Mouse (Mus musculus): ENCODE measurements at regions not wholly inside any gene's neighbourhood (a gene's known extent, or its start where the extent isn't known, plus 50 kb on each side); places are given as distances from the start of the nearest gene placed in this dataset.

DNA sequence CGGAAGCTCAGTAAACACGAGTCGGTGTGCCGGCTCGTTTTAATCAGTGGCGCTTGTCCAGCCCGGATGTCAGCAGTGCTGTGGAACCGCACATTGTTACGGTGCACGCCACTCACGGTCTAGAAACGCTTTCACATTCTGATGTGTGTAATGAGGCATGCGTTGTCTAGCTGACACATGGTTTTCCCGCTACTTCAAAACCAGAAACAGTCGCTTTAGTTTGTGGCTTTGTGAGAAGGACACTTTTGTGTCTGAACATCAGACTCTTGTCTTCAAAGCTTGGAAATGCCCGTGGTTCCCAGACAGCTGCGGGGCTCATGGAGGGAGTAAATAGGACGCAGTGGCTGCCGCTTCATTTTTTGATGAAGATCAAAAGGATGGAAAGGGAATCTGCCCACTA is 77.0 kb upstream of the Lgr5 start:
- no peak for TF ChIP-seq REST (IDR thresholded peaks at IDR 0.05; ENCODE audit: insufficient read depth, insufficient read length)
- TF ChIP-seq USF1 (IDR thresholded peaks at IDR 0.05; ENCODE audit: low read depth), result no peak
- TF ChIP-seq MYOG (IDR thresholded peaks at IDR 0.05; ENCODE audit: control insufficient read depth in 1 of 3, insufficient read depth in 1 of 3, insufficient read length in 2 of 3, low read depth in 2 of 3), result no peak
- Histone ChIP-seq H3K4me3 (no peak overlapping the region), H3ac (ENCODE audit: control insufficient read depth, insufficient read length) (no peak overlapping the region), H3K27me3 (ENCODE audit: control insufficient read depth, insufficient read depth, insufficient read length) (no peaks in the 10 kb centered on the region), H3K79me2 (ENCODE audit: control insufficient read depth, insufficient read depth) (no peaks in the 10 kb centered on the region), H3K4me2 (ENCODE audit: low read depth) (no peak overlapping the region), H3K36me3 (ENCODE audit: control insufficient read depth, insufficient read depth) (no peaks in the 10 kb centered on the region)

DNA sequence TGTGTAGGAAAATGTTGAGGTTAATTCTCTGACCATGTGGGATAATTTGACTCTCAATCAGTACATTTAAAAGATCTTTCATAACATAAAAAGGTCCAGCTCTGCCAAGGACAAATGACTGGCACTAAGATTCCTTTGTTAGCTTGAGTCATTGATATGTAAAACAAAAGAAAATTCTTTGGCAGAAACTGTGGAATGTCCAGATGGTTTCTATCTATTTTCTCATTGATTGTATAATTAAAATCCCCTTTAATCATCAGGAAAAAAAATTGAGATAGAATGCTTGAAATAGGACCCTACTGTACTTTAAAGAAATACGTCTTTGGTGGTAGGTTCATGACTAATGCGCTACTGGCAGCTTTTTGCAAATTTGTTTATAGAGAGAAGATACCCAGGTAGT is 89.1 kb upstream of the Lgr5 start:
- H3K27me3 ChIP-seq (ENCODE audit: control insufficient read depth, insufficient read depth, insufficient read length), result no peaks in the 10 kb centered on the region
- H3K4me3 ChIP-seq, result no peak overlapping the region
- no peak overlapping the region for H3K4me2 ChIP-seq (ENCODE audit: low read depth)
- H3ac ChIP-seq (ENCODE audit: control insufficient read depth, insufficient read length), result no peak overlapping the region
- no peaks in the 10 kb centered on the region for H3K36me3 ChIP-seq (ENCODE audit: control insufficient read depth, insufficient read depth)
- TF ChIP-seq MYOD1 (IDR thresholded peaks at IDR 0.05; ENCODE audit: control insufficient read depth in 1 of 3, insufficient read length in 2 of 3, low read depth in 2 of 3) (no peak), SRF (IDR thresholded peaks at IDR 0.05; ENCODE audit: control insufficient read depth, insufficient read length, low read depth) (no peak), MYOG (IDR thresholded peaks at IDR 0.05; ENCODE audit: control insufficient read depth in 1 of 3, insufficient read depth in 1 of 3, insufficient read length in 2 of 3, low read depth in 2 of 3) (no peak), MAX (IDR thresholded peaks at IDR 0.05; ENCODE audit: low read depth) (no peak), CEBPB (IDR thresholded peaks at IDR 0.05; ENCODE audit: insufficient read depth, poor library complexity, severe bottlenecking) (no peak), POLR2A (IDR thresholded peaks at IDR 0.05; ENCODE audit: insufficient read length, low read depth) (no peak), TCF3 (IDR thresholded peaks at IDR 0.05; ENCODE audit: insufficient read length, low read depth) (no peak), E2F4 (IDR thresholded peaks at IDR 0.05; ENCODE audit: insufficient read depth) (no peak)
- H3K79me2 ChIP-seq (ENCODE audit: control insufficient read depth, insufficient read depth), result no peaks in the 10 kb centered on the region

DNA sequence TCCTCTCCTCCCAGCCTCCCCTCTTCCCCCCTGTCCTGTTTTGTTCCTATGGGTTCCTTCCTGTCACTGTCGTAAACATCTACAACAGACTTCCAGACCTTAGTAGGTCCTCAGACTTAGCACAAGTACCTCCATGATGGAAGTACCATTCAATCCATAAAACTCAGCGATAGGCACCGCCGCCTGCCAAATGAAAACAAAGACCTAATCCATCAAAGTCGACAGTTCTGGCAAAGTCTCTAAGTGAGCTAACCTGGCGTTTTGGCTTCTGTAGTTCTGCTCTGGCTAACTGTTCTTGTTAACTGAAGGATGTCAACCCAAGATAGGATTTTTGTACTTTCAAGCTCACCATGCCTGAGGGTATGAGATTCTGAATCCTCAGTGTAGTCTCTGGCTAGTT is 93.5 kb upstream of the Lgr5 start:
- Histone ChIP-seq H3ac (ENCODE audit: control insufficient read depth, insufficient read length) (no peak overlapping the region), H3K4me2 (ENCODE audit: low read depth) (no peak overlapping the region), H3K36me3 (ENCODE audit: control insufficient read depth, insufficient read depth) (no peaks in the 10 kb centered on the region), H3K27me3 (ENCODE audit: control insufficient read depth, insufficient read depth, insufficient read length) (no peaks in the 10 kb centered on the region), H3K4me3 (no peak overlapping the region), H3K79me2 (ENCODE audit: control insufficient read depth, insufficient read depth) (no peaks in the 10 kb centered on the region)
- TF ChIP-seq TCF3 (IDR thresholded peaks at IDR 0.05; ENCODE audit: insufficient read length, low read depth) (no peak), REST (IDR thresholded peaks at IDR 0.05; ENCODE audit: insufficient read depth, insufficient read length) (no peak), E2F4 (IDR thresholded peaks at IDR 0.05; ENCODE audit: insufficient read depth) (no peak), MYOG (IDR thresholded peaks at IDR 0.05; ENCODE audit: control insufficient read depth in 1 of 3, insufficient read depth in 1 of 3, insufficient read length in 2 of 3, low read depth in 2 of 3) (no peak), POLR2A (IDR thresholded peaks at IDR 0.05; ENCODE audit: insufficient read length, low read depth) (no peak)

DNA sequence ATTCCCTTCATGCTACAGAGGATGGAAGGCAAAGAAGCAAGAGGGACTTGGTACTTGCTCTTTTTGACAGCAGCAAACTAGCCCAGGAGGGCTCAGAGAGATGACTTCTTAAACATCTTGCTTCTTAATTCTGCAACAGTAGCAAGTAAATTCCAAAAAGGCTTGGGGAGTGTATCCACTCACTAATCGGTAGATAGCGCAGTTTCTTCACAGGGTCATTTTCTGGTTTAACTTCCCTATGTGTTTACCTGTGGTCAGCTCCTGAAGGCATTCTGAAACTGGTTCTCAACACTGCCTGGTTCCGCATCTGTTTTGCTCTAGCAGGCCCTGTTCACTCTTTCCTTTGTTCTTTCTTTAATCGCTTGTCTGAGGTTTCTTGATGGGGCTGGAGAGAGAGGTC is 104.4 kb upstream of the Lgr5 start:
- TF ChIP-seq MAX (IDR thresholded peaks at IDR 0.05; ENCODE audit: low read depth), result no peak
- Histone ChIP-seq H3K79me2 (ENCODE audit: control insufficient read depth, insufficient read depth) (no peaks in the 10 kb centered on the region), H3K27me3 (ENCODE audit: control insufficient read depth, insufficient read depth, insufficient read length) (peaks cover 16% of the 10 kb centered on the region), H3K36me3 (ENCODE audit: control insufficient read depth, insufficient read depth) (no peaks in the 10 kb centered on the region), H3K4me3 (no peak overlapping the region), H3K4me2 (ENCODE audit: low read depth) (no peak overlapping the region), H3ac (ENCODE audit: control insufficient read depth, insufficient read length) (no peak overlapping the region)

DNA sequence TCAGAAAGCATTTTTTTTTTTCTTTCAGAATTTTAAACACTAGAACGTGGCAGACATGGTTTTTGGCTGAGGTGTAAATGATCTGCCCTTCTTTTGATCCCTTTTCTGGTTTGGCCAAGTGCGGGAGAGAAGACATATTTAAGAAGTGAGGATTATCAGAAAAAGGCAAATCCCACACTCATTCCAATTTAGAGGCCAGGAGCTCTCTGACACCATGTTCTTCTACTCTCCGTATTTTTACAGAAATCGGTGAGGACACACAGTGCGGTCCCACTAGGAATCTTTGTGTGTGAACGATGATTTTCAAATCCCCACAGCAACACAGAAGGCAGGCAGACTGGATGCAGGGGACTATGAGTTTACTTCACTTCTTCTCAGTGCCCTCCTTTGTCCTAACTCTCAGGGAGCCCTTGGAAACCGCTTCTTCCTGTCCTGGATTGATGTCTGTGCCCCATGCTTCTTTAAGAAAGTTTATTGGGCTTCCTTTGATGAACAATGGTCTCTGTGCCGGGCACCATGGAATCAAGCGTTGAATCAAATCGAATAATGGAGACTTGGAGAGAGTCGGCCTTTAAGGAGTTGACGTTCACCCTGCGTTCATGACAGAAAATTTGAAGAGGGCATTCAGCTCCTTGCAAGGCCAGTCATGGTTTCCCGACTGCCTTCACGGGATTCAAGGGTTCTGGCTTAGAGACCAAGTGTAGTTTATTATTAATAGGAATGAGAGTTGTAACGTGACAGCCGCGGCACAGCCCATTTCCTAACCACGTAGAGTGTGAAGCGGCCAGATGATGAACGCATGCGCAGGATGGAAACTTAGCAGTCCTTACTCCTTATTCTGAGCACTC is 106.6 kb upstream of the Lgr5 start:
- Histone ChIP-seq H3ac (ENCODE audit: control insufficient read depth, insufficient read length) (no peak overlapping the region), H3K27me3 (ENCODE audit: control insufficient read depth, insufficient read depth, insufficient read length) (peaks cover 22% of the 10 kb centered on the region), H3K79me2 (ENCODE audit: control insufficient read depth, insufficient read depth) (no peaks in the 10 kb centered on the region), H3K4me3 (no peak overlapping the region), H3K4me2 (ENCODE audit: low read depth) (no peak overlapping the region), H3K36me3 (ENCODE audit: control insufficient read depth, insufficient read depth) (no peaks in the 10 kb centered on the region)
- TF ChIP-seq MYOG (IDR thresholded peaks at IDR 0.05; ENCODE audit: control insufficient read depth in 1 of 3, insufficient read depth in 1 of 3, insufficient read length in 2 of 3, low read depth in 2 of 3), result no peak
- no peak for TF ChIP-seq SRF (IDR thresholded peaks at IDR 0.05; ENCODE audit: control insufficient read depth, insufficient read length, low read depth)
- TF ChIP-seq CEBPB (IDR thresholded peaks at IDR 0.05; ENCODE audit: insufficient read depth, poor library complexity, severe bottlenecking), result no peak
- TF ChIP-seq E2F4 (IDR thresholded peaks at IDR 0.05; ENCODE audit: insufficient read depth), result no peak
- TF ChIP-seq TCF3 (IDR thresholded peaks at IDR 0.05; ENCODE audit: insufficient read length, low read depth), result no peak
- no peak for TF ChIP-seq POLR2AphosphoS2 (IDR thresholded peaks at IDR 0.05; ENCODE audit: insufficient read length, low read depth)
- no peak for TF ChIP-seq POLR2A (IDR thresholded peaks at IDR 0.05; ENCODE audit: insufficient read length, low read depth)
- TF ChIP-seq MYOD1 (IDR thresholded peaks at IDR 0.05; ENCODE audit: control insufficient read depth in 1 of 3, insufficient read length in 2 of 3, low read depth in 2 of 3), result no peak

DNA sequence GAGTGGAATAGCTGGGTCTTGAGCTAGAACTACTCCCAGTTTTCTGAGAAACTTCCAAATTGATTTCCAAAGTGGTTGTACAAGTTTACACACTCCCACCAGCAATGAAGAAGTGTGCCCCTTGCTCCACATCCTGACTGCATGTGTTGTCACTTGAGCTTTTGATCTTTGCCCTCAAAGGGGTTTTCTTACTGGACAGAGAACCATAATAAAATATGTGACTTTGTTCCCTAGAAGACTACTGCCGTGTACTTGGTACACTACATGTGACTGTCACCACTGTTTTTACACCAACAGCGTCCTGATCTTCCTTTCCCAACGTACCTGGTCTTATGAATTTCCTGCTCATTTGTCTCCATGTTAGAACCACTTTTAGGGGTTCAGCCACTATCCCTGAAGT is 114.3 kb upstream of the Tspan8 start:
- Histone ChIP-seq H3K4me2 (ENCODE audit: low read depth) (no peak overlapping the region), H3K79me2 (ENCODE audit: control insufficient read depth, insufficient read depth) (no peaks in the 10 kb centered on the region), H3K27me3 (ENCODE audit: control insufficient read depth, insufficient read depth, insufficient read length) (peaks cover 1% of the 10 kb centered on the region), H3ac (ENCODE audit: control insufficient read depth, insufficient read length) (no peak overlapping the region), H3K4me3 (no peak overlapping the region), H3K36me3 (ENCODE audit: control insufficient read depth, insufficient read depth) (no peaks in the 10 kb centered on the region)
- TF ChIP-seq SRF (IDR thresholded peaks at IDR 0.05; ENCODE audit: control insufficient read depth, insufficient read length, low read depth), result no peak
- TF ChIP-seq CEBPB (IDR thresholded peaks at IDR 0.05; ENCODE audit: insufficient read depth, poor library complexity, severe bottlenecking), result no peak
- no peak for TF ChIP-seq MYOD1 (IDR thresholded peaks at IDR 0.05; ENCODE audit: control insufficient read depth in 1 of 3, insufficient read length in 2 of 3, low read depth in 2 of 3)
- TF ChIP-seq POLR2A (IDR thresholded peaks at IDR 0.05; ENCODE audit: insufficient read length, low read depth), result no peak
- no peak for TF ChIP-seq MYOG (IDR thresholded peaks at IDR 0.05; ENCODE audit: control insufficient read depth in 1 of 3, insufficient read depth in 1 of 3, insufficient read length in 2 of 3, low read depth in 2 of 3)
- no peak for TF ChIP-seq E2F4 (IDR thresholded peaks at IDR 0.05; ENCODE audit: insufficient read depth)
- no peak for TF ChIP-seq MAX (IDR thresholded peaks at IDR 0.05; ENCODE audit: low read depth)
- TF ChIP-seq POLR2AphosphoS2 (IDR thresholded peaks at IDR 0.05; ENCODE audit: insufficient read length, low read depth), result no peak
- TF ChIP-seq REST (IDR thresholded peaks at IDR 0.05; ENCODE audit: insufficient read depth, insufficient read length), result no peak
- TF ChIP-seq USF1 (IDR thresholded peaks at IDR 0.05; ENCODE audit: low read depth), result no peak
- no peak for TF ChIP-seq TCF3 (IDR thresholded peaks at IDR 0.05; ENCODE audit: insufficient read length, low read depth)
- no peak for TF ChIP-seq TCF12 (IDR thresholded peaks at IDR 0.05; ENCODE audit: insufficient read depth, poor library complexity, severe bottlenecking)
